Mouse (Mus musculus) myocyte (in vitro differentiated cells): ENCODE data around the gene Gm11214. TPM values are rescaled to one million over a fixed set of nuclear protein-coding genes. Genes with fewer than 3 reads are reported as not detected.

ENCODE experiments used
- H3K27me3 ChIP-seq: one replicate; pipeline ENCODE4 v1.6.1; 2011; ENCODE audit not compliant: control insufficient read depth, insufficient read depth, insufficient read length
- H3K36me3 ChIP-seq: one replicate; pipeline ENCODE4 v1.6.1; 2011; ENCODE audit not compliant: control insufficient read depth, insufficient read depth
- H3K4me2 ChIP-seq: one replicate; pipeline ENCODE4 v1.6.1; 2011; ENCODE audit warnings: low read depth, control low read depth
- H3K4me3 ChIP-seq: one replicate; pipeline ENCODE4 v1.5.1; 2011; ENCODE audit warnings: mild to moderate bottlenecking, control low read depth, moderate library complexity
- H3K79me2 ChIP-seq: one replicate; pipeline ENCODE4 v1.6.1; 2011; ENCODE audit not compliant: control insufficient read depth, insufficient read depth
- H3ac ChIP-seq: one replicate; pipeline ENCODE4 v1.6.1; 2011; ENCODE audit not compliant: control insufficient read depth, insufficient read length
- CEBPB ChIP-seq: IDR thresholded peaks from 2 replicates; pipeline ENCODE4 v1.6.1; 2011; ENCODE audit warnings: mild to moderate bottlenecking, moderate library complexity; ENCODE audit not compliant: poor library complexity, insufficient read depth, severe bottlenecking
- E2F4 ChIP-seq: IDR thresholded peaks from one replicate; pipeline ENCODE4 v1.6.1; 2011; ENCODE audit warnings: mild to moderate bottlenecking, control low read depth, moderate library complexity; ENCODE audit not compliant: insufficient read depth
- MAX ChIP-seq: IDR thresholded peaks from one replicate; pipeline ENCODE4 v1.6.1; 2011; ENCODE audit warnings: low read depth, mild to moderate bottlenecking, control low read depth
- MYOD1 ChIP-seq, 3 experiments: IDR thresholded peaks; one replicate each; pipeline ENCODE4 v1.6.1; 2011; ENCODE audit warnings: control low read depth in 2 of 3, low read depth in 2 of 3, mild to moderate bottlenecking in 2 of 3, moderate library complexity in 1 of 3; ENCODE audit not compliant: insufficient read length in 2 of 3, control insufficient read depth in 1 of 3
- MYOG ChIP-seq, 3 experiments: IDR thresholded peaks; one replicate each; pipeline ENCODE4 v1.6.1; 2011; ENCODE audit warnings: control low read depth in 2 of 3, low read depth in 2 of 3, mild to moderate bottlenecking in 2 of 3; ENCODE audit not compliant: insufficient read length in 2 of 3, control insufficient read depth in 1 of 3, insufficient read depth in 1 of 3
- POLR2A ChIP-seq: IDR thresholded peaks from one replicate; pipeline ENCODE4 v1.6.1; 2011; ENCODE audit warnings: low read depth, mild to moderate bottlenecking, control low read depth, moderate library complexity; ENCODE audit not compliant: insufficient read length
- POLR2AphosphoS2 ChIP-seq: IDR thresholded peaks from one replicate; pipeline ENCODE4 v1.6.1; 2011; ENCODE audit warnings: low read depth, control low read depth; ENCODE audit not compliant: insufficient read length
- REST ChIP-seq: IDR thresholded peaks from one replicate; pipeline ENCODE4 v1.6.1; 2011; ENCODE audit warnings: mild to moderate bottlenecking, control low read depth, moderate library complexity; ENCODE audit not compliant: insufficient read depth, insufficient read length
- SRF ChIP-seq: IDR thresholded peaks from one replicate; pipeline ENCODE4 v1.6.1; 2011; ENCODE audit warnings: low read depth; ENCODE audit not compliant: control insufficient read depth, insufficient read length
- TCF12 ChIP-seq: IDR thresholded peaks from one replicate; pipeline ENCODE4 v1.6.1; 2011; ENCODE audit warnings: mild to moderate bottlenecking, control low read depth; ENCODE audit not compliant: poor library complexity, insufficient read depth, severe bottlenecking
- TCF3 ChIP-seq: IDR thresholded peaks from one replicate; pipeline ENCODE4 v1.6.1; 2011; ENCODE audit warnings: low read depth, control low read depth; ENCODE audit not compliant: insufficient read length
- USF1 ChIP-seq: IDR thresholded peaks from one replicate; pipeline ENCODE4 v1.6.1; 2011; ENCODE audit warnings: low read depth, mild to moderate bottlenecking, control low read depth, moderate library complexity
- polyA plus RNA-seq: library from polyadenylated mRNA; unstranded; fragments of >200 nt; fragmentation: generic; extraction: Trizol; gene quantifications from one replicate; pipeline ENCODE4 v1.2.1, GENCODE M21; 2012; ENCODE audit warnings: missing spikeins

The Gm11214 gene
- not detected for polyA plus RNA-seq

DNA sequence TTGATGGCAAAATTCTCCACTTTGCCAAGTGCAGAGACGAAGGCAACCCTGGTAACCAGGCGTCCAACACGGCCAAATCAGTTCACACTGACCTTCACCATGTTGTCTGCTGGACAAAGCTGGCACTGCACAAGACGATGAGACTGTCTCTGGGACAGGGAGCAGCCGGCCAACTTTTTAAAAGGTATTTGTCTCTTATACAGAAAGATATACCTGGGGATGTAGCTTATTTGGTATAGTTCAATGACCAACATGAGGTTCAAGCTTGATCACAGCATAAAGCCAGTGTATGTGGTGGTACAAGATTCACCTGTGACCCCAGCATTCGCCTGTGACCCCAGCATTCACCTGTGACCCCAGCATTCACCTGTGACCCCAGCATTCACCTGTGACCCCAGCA is at the start of gene Gm11214:
Gene Gm11214 (minus strand): TSS at position 101 of the 400 bp plus-strand sequence.
- no peaks in the 10 kb centered on the region for H3K27me3 ChIP-seq
- no peaks in the 10 kb centered on the region for H3K36me3 ChIP-seq
- TF ChIP-seq POLR2A (no peak), POLR2AphosphoS2 (no peak), TCF12 (no peak), MYOD1 (IDR thresholded peaks at IDR 0.05; ENCODE audit: control insufficient read depth in 1 of 3, insufficient read length in 2 of 3, low read depth in 2 of 3) (no peak), USF1 (no peak), CEBPB (no peak), MAX (no peak), MYOG (IDR thresholded peaks at IDR 0.05; ENCODE audit: control insufficient read depth in 1 of 3, insufficient read depth in 1 of 3, insufficient read length in 2 of 3, low read depth in 2 of 3) (no peak), E2F4 (no peak), TCF3 (no peak), SRF (no peak)
- no peaks in the 10 kb centered on the region for H3K79me2 ChIP-seq
- no peak within 1 kb of the TSS for H3K4me2 ChIP-seq
- no peak within 1 kb of the TSS for H3K4me3 ChIP-seq
- no peak within 1 kb of the TSS for H3ac ChIP-seq

DNA sequence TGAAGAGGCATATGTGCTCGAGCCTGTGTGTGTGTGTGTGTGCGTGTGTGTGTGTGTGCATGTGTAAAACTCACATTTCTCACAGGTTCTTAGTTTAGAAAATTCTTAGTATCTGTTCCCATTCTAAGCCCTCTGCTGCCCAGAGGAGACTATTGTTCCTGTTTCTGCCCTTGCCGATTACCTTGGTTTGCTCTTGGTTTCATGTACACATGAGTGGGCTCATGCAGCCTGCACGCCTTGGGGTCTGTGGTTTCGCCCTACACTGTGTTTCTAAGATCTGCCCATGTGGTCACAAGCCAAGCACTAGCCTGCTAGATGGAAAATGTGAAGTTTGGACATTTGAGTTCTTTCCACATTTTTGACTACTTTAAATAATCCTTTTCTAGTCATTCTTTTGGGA is 48.7 kb upstream of the Gm11214 start:
- no peaks in the 10 kb centered on the region for H3K27me3 ChIP-seq
- no peak overlapping the region for H3K4me2 ChIP-seq
- H3ac ChIP-seq: no peak overlapping the region
- H3K79me2 ChIP-seq: no peaks in the 10 kb centered on the region
- H3K4me3 ChIP-seq: no peak overlapping the region
- no peaks in the 10 kb centered on the region for H3K36me3 ChIP-seq
- TF ChIP-seq MYOG (IDR thresholded peaks at IDR 0.05; ENCODE audit: control insufficient read depth in 1 of 3, insufficient read depth in 1 of 3, insufficient read length in 2 of 3, low read depth in 2 of 3) (no peak), USF1 (no peak), POLR2A (no peak), E2F4 (no peak), TCF3 (no peak), TCF12 (no peak), REST (no peak), POLR2AphosphoS2 (no peak), MYOD1 (IDR thresholded peaks at IDR 0.05; ENCODE audit: control insufficient read depth in 1 of 3, insufficient read length in 2 of 3, low read depth in 2 of 3) (no peak), SRF (no peak), CEBPB (no peak), MAX (no peak)

DNA sequence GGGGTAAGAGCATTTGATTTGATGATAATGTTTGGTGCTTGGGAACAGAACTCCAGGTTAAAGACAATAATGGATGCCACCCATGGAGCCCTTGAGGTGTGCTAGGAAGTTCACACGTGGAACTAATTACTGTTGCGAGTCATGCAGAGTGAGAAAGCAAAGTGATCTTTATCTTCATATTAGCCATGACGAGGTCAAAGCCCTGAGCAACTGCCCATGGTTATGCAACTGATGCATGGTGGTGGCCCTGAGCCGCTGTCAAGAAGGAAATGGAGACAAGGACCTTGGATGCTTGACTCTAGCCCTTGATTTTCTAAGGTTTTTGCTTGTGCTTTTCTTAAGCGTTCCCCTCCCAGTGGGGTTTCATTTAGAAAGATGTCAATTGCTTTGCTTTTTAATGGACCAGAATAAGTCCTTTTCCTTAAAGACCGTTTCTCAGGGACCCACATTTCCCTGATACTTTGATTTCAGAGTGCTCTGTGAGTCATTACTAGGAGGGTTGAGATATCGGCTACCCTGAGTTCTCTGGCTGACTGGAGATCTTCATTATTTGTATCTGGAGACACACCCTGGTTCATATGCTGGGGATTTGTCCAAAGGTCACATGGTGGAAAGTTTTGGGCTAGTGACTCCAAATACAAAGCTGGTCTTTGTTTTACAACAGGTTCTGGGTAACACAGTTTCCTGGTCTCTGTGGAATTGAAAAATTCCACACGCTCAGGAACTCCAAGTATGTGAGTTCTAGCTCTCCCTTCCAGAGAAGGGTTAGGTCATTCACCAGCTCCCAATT is 47.4 kb upstream of the Gm11214 start:
- no peak overlapping the region for H3K4me2 ChIP-seq

DNA sequence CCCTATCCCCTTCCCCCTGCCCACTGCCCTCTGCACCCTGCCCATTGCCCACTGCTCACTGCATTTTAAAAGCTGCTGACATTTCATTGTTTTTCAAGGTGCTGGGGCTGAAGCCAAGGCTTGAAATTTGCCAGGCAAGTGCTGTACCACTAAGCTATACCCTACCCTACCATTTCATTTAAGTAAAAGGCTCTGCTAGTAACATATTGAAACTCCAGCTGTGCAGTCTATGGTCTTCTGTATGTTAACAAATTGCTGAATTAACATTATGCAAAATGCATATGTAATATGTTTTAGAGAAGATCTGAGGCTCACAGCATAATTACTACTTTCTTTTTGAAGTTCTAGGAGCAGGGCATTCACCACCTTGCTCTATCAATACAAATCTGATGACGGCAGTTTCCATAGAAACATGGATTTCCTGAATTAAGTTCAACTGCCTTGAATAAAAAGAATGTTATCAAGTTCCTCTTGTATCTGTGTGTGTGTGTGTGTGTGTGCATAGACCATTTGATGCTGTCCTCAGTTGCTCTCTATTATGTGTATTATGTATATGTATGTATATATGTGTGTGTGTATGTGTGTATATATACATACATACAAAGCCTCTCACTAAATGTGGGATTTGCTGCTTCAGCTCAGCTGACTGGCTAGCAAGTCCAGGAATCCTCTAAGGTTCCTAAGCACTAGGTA is 43.2 kb upstream of the Gm11214 start:
- H3K4me2 ChIP-seq: no peak overlapping the region
- TF ChIP-seq REST: no peak
- TF ChIP-seq USF1: no peak
- no peak for TF ChIP-seq POLR2AphosphoS2
- TF ChIP-seq MAX: no peak
- TF ChIP-seq E2F4: no peak
- no peak for TF ChIP-seq POLR2A
- TF ChIP-seq SRF: no peak
- no peak for TF ChIP-seq TCF3
- TF ChIP-seq CEBPB: no peak
- no peak for TF ChIP-seq MYOD1 (IDR thresholded peaks at IDR 0.05; ENCODE audit: control insufficient read depth in 1 of 3, insufficient read length in 2 of 3, low read depth in 2 of 3)
- no peak for TF ChIP-seq MYOG (IDR thresholded peaks at IDR 0.05; ENCODE audit: control insufficient read depth in 1 of 3, insufficient read depth in 1 of 3, insufficient read length in 2 of 3, low read depth in 2 of 3)
- no peak overlapping the region for H3K4me3 ChIP-seq
- H3ac ChIP-seq: no peak overlapping the region
- H3K36me3 ChIP-seq: no peaks in the 10 kb centered on the region
- H3K79me2 ChIP-seq: no peaks in the 10 kb centered on the region
- H3K27me3 ChIP-seq: no peaks in the 10 kb centered on the region

More for the DNA sequence above, 47.4 kb upstream of the Gm11214 start:
- H3K79me2 ChIP-seq: no peaks in the 10 kb centered on the region
- TF ChIP-seq REST: no peak
- no peak for TF ChIP-seq POLR2A
- peak; percentile 29 for TF ChIP-seq USF1
- TF ChIP-seq POLR2AphosphoS2: no peak
- H3ac ChIP-seq: no peak overlapping the region
- no peak overlapping the region for H3K4me3 ChIP-seq
- H3K36me3 ChIP-seq: no peaks in the 10 kb centered on the region
- H3K27me3 ChIP-seq: no peaks in the 10 kb centered on the region

DNA sequence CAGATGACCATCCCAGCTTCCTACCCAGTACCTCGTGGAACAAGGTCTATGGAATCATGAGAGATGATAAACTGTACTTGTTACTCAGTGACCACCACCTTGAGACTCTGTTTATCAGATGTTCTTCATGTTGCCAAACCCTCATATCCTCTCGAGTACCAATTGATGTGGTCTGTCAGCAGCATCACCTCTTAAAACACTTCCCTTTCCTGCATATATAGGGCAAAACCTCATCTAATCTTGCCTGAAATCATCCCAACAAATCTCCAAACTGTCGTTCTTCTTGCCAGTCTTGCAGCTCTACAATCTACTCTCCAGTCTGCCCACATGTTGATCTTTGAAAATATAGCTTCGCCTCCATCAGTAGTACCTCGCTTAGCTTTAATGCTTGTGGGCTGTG is 41.1 kb upstream of the Gm11214 start:
- TF ChIP-seq TCF12: no peak
- no peak for TF ChIP-seq REST
- TF ChIP-seq CEBPB: no peak
- no peak for TF ChIP-seq USF1
- no peak for TF ChIP-seq MAX
- no peak for TF ChIP-seq MYOD1 (IDR thresholded peaks at IDR 0.05; ENCODE audit: control insufficient read depth in 1 of 3, insufficient read length in 2 of 3, low read depth in 2 of 3)
- TF ChIP-seq E2F4: no peak
- TF ChIP-seq MYOG (IDR thresholded peaks at IDR 0.05; ENCODE audit: control insufficient read depth in 1 of 3, insufficient read depth in 1 of 3, insufficient read length in 2 of 3, low read depth in 2 of 3): no peak
- TF ChIP-seq POLR2AphosphoS2: no peak
- TF ChIP-seq TCF3: no peak
- Histone ChIP-seq H3K79me2 (no peaks in the 10 kb centered on the region), H3K27me3 (no peaks in the 10 kb centered on the region), H3K4me2 (no peak overlapping the region), H3K36me3 (no peaks in the 10 kb centered on the region), H3ac (no peak overlapping the region), H3K4me3 (no peak overlapping the region)
